Mouse (Mus musculus) urinary bladder, postnatal 25 days (tissue): Measurements from ENCODE around the gene Kcnd3.

Experiments used
- DNase-seq: peaks from one replicate; pipeline ENCODE4 v3.0.0; 2022; ENCODE audit warnings: low spot score

Gene Kcnd3

GRCm38 (mm10) chr3:105660530-105660929 lies 208.4 kb downstream of the Kcnd3 start:
- no peak for DNase-seq

GRCm38 (mm10) chr3:105663043-105663442 lies 210.9 kb downstream of the Kcnd3 start:
- no peak for DNase-seq

GRCm38 (mm10) chr3:105665105-105665765 lies 213.1 kb downstream of the Kcnd3 start:
- no peak for DNase-seq

GRCm38 (mm10) chr3:105666996-105667523 lies 214.9 kb downstream of the Kcnd3 start:
- no peak for DNase-seq

GRCm38 (mm10) chr3:105668161-105668560 lies 216.0 kb downstream of the Kcnd3 start:
- no peak for DNase-seq

GRCm38 (mm10) chr3:105669776-105670175 lies 217.6 kb downstream of the Kcnd3 start:
- no peak for DNase-seq

- DNase-seq, result no peak
These were observed 218.7 kb downstream of the Kcnd3 start for GRCm38 (mm10) chr3:105670801-105671200.

GRCm38 (mm10) chr3:105674595-105675218 lies 222.6 kb downstream of the Kcnd3 start:
- peak; percentile 48 for DNase-seq

- no peak for DNase-seq
These were observed 223.8 kb downstream of the Kcnd3 start for GRCm38 (mm10) chr3:105675932-105676331.

GRCm38 (mm10) chr3:105680346-105680745 lies 228.2 kb downstream of the Kcnd3 start:
- no peak for DNase-seq

- peak; percentile 40 for DNase-seq
These were observed 234.5 kb downstream of the Kcnd3 start for GRCm38 (mm10) chr3:105686394-105687323.

GRCm38 (mm10) chr3:105687324-105688060 lies 235.4 kb downstream of the Kcnd3 start, which contains the start of gene Ddx20:
Gene Ddx20, minus strand, starts transcription at chr3:105687574.
- peak; percentile 87 for DNase-seq

GRCm38 (mm10) chr3:105688536-105688935 lies 236.4 kb downstream of the Kcnd3 start:
- DNase-seq, result no peak

- no peak for DNase-seq
These were observed 241.4 kb downstream of the Kcnd3 start for GRCm38 (mm10) chr3:105693327-105694080.

GRCm38 (mm10) chr3:105695476-105696386 lies 243.6 kb downstream of the Kcnd3 start:
- no peak for DNase-seq

- DNase-seq, result no peak
These were observed 244.4 kb downstream of the Kcnd3 start for GRCm38 (mm10) chr3:105696387-105697147.

GRCm38 (mm10) chr3:105697148-105697441 lies 245.0 kb downstream of the Kcnd3 start:
- DNase-seq, result no peak

GRCm38 (mm10) chr3:105698311-105698710 lies 246.2 kb downstream of the Kcnd3 start:
- DNase-seq, result no peak

GRCm38 (mm10) chr3:105699241-105699933 lies 247.3 kb downstream of the Kcnd3 start:
- no peak for DNase-seq
